Mouse (Mus musculus) embryo, embryonic 10 days (tissue): Measurements from ENCODE around the gene Rp9.

Source experiments
- DNase-seq: peaks from one replicate; pipeline ENCODE4 v3.0.0-alpha.2; 2015; ENCODE audit warnings: low spot score

Rp9 gene

GRCm38 (mm10) chr9:22469643-22470042 is at the start of gene Rp9:
Gene Rp9, minus strand, starts transcription at chr9:22469743.
- DNase-seq = no peak

DNA sequence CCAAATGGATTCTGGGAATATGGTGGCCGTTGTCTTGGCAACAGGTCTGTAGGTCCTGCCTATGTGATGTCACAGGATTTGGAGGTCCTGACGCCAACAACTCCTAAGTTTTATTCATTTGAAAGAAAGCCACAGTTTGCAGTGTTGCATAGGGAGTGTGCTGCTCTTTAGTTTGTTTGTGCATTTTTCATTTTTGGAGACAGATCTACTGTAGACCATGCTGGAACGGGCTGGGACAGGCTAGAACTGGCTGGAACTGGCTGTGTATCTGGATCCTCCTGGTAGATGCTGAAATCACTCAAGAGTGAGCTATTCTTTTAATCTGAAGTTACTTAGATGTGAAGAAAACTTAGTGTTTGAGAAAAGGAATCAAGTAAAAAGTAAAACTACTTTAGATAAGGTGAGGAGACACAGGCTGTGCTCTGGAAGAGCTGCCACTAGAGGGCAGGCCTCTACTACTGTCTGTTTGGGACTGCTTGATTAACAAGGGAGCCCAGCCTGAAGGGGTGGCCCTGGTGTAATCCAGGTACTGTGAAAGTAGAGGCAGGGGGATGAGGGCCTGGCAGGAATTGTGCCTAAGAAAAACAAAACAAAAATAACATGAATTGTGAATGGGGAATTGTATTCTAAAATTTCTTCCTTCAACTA is 49.0 kb upstream of the Rp9 start:
- DNase-seq = peak; percentile 79

- DNase-seq = no peak
These were observed 45.5 kb upstream of the Rp9 start for GRCm38 (mm10) chr9:22515076-22515475.

GRCm38 (mm10) chr9:22505574-22505973 is 36.0 kb upstream of the Rp9 start:
- DNase-seq = no peak

DNA sequence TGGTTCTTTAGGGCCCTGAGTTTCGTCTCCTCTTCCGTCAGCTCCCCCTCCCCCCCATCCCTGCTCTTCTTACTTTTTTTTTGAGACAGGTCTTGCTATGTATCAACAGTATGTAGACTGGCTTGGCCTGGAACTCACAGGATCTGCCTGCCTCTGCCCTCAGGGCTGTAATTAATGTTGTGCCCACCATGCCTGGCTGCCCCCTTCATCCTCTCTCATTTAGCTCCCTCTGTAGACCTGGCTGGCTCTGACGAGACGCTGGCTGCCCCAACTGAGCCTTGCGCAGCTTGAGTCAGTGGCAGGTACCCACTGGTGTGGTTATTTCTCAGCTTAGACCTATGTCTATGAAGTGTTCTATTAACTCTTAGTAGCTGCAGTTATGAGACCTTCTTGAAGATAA is 34.0 kb upstream of the Rp9 start:
- no peak for DNase-seq

DNA sequence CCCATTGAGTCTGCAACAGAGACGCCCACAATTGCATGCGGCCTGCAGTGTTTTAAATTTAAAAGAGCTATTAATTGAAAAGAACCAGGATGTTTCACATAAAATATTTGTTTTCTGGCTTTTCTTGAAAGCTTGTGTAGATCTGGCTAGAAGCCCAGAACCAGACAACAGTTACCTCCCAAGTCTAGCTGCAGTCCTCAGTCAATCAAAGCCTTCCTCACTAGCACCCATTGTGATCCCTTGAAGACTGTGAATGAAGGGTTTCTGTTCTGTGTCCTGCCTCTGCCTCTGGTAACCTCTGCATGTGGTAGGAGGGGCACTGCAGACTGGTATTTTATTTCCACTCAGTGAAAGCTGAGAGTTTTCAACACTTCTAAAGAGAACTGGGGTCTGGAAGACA is 33.4 kb upstream of the Rp9 start:
- no peak for DNase-seq

GRCm38 (mm10) chr9:22497021-22497767 is 27.7 kb upstream of the Rp9 start:
- DNase-seq = no peak

- DNase-seq = no peak
These were observed 25.6 kb upstream of the Rp9 start for GRCm38 (mm10) chr9:22495133-22495532.

DNA sequence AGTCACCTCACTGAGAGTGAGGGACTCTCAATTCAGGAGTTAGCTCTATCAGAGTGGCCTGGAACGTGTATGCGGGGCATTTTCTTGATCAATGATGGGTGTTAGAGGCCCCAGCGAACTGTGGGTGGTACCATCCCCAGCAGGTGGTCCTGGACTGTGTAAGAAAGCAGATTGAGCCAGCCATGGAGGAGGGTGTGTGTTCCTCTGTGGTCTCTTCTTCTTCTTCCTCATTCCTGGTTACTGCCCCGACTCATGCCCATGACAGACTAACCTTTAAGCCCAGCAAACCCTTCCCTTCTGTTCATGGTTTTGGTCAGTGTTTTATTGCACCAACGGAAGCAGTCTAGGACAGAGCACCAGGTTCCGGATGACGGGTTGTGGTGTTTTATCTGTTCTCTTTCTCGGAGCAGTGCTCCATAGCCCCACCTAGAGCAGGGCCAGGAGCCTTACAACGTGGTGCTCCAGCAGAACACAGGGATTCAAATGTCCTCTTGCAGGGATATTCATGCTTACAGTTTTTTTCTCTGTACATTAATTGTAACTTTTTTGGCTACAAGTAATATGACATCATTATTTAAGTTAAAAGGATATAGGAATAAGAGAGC is 24.8 kb upstream of the Rp9 start:
- no peak for DNase-seq

DNA sequence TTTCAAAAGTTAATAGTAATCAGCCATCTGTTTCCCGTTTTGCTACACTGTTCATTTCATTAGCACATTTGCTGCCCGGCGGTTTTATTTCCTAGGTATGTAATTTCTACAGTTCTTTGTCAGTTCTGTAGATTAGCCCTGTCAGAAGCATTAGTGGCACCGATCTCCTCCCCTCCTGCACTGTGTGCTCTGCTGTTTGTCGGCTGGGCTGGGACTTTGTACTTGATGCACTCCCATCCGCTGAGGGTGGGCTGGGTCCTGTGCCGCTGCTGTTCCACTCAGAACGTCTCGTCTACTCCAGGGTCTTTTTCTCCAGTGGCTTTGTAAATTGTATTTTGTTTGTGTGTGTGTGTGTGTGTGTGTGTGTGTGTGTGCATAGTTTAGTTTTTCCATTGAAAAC is 19.4 kb upstream of the Rp9 start:
- DNase-seq = no peak

GRCm38 (mm10) chr9:22486211-22486610 is 16.7 kb upstream of the Rp9 start:
- DNase-seq = no peak

- DNase-seq = no peak
These were observed 15.2 kb upstream of the Rp9 start for GRCm38 (mm10) chr9:22484562-22485308.

DNA sequence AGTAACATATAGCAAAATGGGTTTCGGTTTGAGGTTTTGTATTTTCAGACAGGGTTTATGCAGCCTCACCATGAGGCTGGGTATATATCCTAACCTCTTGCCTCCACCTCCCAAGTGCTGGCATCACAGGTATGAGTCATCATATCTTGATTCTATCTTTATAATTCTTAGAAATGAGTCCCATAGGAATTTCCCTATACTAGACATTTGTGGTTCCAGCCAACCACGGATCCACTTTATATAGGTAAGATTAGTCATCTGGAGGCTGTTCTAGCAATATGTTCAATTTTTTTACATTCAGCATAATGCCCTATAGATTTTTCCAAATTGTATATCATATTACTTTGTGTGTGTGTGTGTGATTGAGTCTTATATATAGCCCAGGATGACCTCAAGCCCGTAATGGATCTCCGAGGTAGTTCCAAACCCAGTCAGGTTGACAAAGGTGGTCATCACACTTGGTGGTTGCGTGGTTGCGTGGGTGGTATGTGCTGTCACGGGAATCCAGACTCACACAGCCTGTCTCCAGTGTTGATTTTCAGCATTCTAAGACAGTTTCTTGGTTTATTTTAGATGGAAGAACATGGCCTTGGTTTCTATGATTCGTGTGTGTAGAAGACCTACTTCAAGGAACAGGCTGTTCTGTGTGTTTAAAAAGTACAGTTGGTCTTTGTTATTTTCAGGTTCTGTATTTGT is 14.5 kb upstream of the Rp9 start:
- no peak for DNase-seq

- DNase-seq = no peak
These were observed 9.4 kb upstream of the Rp9 start for GRCm38 (mm10) chr9:22478946-22479345.

DNA sequence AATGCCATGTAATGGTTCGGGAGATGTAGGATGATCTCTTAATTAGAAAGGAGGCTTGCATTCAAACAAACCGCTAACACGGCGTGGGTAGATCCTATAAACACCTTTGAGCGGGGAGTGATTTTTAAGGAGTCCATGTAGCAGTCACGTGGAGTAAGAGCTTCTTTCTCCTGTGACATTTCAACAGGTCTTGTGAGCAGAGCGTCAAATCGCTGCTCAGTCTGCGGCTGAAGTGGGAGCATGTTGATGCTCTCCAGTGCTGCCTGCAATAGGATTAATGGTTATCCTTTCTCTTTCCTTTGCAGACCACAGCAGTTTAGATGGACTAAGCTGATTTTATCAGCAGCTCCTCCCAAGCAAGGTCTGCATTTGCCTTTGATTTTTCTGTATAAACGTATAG is 6.7 kb upstream of the Rp9 start:
- peak; percentile 29 for DNase-seq

DNA sequence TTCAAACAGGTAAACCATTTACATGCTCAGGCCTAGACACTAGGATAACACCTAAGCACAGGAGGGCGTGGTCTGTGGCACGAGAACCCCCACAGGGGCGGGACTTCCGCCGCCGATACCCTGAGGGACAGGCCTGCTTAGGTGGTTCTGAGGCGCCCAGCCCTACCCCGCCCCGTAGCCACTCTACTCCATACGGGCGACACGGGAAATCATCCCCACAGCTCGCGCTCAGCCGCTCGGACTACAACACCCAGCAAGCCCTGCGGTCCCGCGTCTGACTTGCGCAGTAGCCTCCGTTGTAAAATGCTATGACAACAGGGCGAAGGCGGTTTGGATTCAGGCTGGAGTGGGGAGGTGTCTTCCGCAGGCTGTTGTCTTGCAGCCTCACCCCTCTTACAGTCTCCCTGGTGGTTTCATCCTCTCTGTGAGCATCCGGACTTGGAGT is 5.9 kb upstream of the Rp9 start, which contains the start of gene Bbs9:
Bbs9 (plus strand) TSS at position 292 of the 445 bp plus-strand sequence.
- peak; percentile 97 for DNase-seq

DNA sequence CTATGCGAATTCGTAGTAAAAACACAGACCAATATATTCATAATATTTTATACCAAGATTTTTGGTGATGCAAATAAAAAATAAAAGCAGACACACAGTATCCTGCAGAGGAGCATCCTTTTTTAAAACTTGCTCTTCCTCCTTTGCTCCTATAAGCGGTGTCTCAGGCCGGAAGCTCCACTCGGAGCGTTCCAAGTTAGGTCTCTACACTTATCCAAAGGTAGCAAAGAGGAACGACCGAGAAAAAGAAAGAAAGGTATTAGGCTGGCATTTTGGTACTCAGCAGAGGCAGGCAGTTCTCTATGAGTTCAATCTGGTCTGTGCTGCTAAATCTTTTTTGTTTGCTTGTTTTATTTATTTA is 664 bp downstream of the Rp9 start:
- DNase-seq = no peak

GRCm38 (mm10) chr9:22468170-22468898 is 1.2 kb downstream of the Rp9 start:
- DNase-seq = peak; percentile 71

- peak; percentile 50 for DNase-seq
These were observed 2.0 kb downstream of the Rp9 start for GRCm38 (mm10) chr9:22467371-22468169.

DNA sequence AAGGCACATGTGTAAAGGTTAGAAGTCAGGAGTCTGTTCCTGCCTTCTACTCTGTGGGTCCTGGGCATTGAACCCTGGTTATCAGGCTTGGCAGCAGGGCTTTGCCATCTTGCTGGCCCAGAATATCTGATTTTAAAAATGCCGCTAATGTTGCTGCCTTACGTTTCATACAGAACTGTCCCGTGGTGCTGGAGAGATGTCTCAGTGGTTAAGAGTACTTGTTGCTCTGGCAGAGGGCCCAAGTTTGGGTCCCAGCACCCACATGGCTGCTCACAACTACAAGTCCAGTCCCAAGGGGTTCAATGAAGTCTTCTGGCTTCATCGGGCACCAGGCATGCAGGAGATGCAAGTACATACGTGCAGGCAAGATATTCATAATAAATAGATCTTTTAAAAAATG is 3.3 kb downstream of the Rp9 start:
- no peak for DNase-seq
